ENCODE assay signal across 8 mouse cellular contexts in genomic region chr11:102739278-102739966, GRCm38 (mm10). TPM values are rescaled to one million over a fixed set of nuclear protein-coding genes. Genes with fewer than 3 reads are reported as not detected.
DNase-seq lines count a peak whose midpoint lies in the region; ATAC-seq and TF ChIP-seq lines count a peak whose summit lies in the region.

No protein-coding gene starts in this region.

- 6% methylated on average over 20 of the region's 20 CpGs for WGBS in limb, embryonic 14.5 days
- WGBS in midbrain, postnatal 0 days: 3% methylated on average over 20 of the region's 20 CpGs

- H3K4me2 ChIP-seq in limb, embryonic 14.5 days (replicated peaks; ENCODE audit: low read depth, low read length, severe bottlenecking): peak overlapping the region; percentile 60
- H3K4me2 ChIP-seq in midbrain, postnatal 0 days (ENCODE audit: low read depth, low read length, poor library complexity, severe bottlenecking): peak overlapping the region; percentile 42

- DNase-seq in gastrocnemius, postnatal 10 days: peak; percentile 23
- DNase-seq in gastrocnemius, postnatal 36 days: no peak
- DNase-seq in cerebellum, adult 18-20 months: peak; percentile 85 to 87
- peak; percentile 61 to 87 for DNase-seq in frontal cortex, adult 2 months (ENCODE audit: extremely low spot score in 1 of 2, low spot score in 1 of 2)
- peak; percentile 42 for DNase-seq in kidney, adult 18-20 months
- DNase-seq in limb, embryonic 14.5 days (ENCODE audit: low spot score): peak; percentile 86
- DNase-seq in midbrain, postnatal 0 days (ENCODE audit: low spot score): peak; percentile 95
- peak; percentile 39 to 57 for DNase-seq in thymus, adult 18-20 months

- peak overlapping the region; percentile 32 for H3K4me3 ChIP-seq in limb, embryonic 14.5 days (replicated peaks; ENCODE audit: low read length)
- H3K4me3 ChIP-seq in midbrain, postnatal 0 days (ENCODE audit: low read depth, low read length): peak overlapping the region; percentile 19; the same call in 1 of the 2 replicates

- ATAC-seq in limb, embryonic 14.5 days (ENCODE audit: low FRiP score, low read depth): peak; percentile 65; the same call in 1 of the 2 replicates
- ATAC-seq in midbrain, postnatal 0 days (ENCODE audit: low FRiP score): peak; percentile 87

- H3K4me1 ChIP-seq in limb, embryonic 14.5 days (ENCODE audit: control insufficient read depth, insufficient read depth, low read length): peaks cover 9% of the 10 kb centered on the region
- peaks cover 4% of the 10 kb centered on the region; the same call in 1 of the 2 replicates for H3K4me1 ChIP-seq in midbrain, postnatal 0 days (ENCODE audit: insufficient read depth, low read length)

- peak; percentile 91 for TF ChIP-seq CTCF in midbrain, postnatal 0 days (IDR thresholded peaks at IDR 0.05)

- H3K27me3 ChIP-seq in limb, embryonic 14.5 days (ENCODE audit: control insufficient read depth, insufficient read depth, low read length): 0 out of 2 replicates have a peak, but pooled peaks cover 6% of the 10 kb centered on the region
- no peaks in the 10 kb centered on the region for H3K27me3 ChIP-seq in midbrain, postnatal 0 days (ENCODE audit: insufficient read depth, low read length)

- no peak overlapping the region for H3K27ac ChIP-seq in limb, embryonic 14.5 days (replicated peaks; ENCODE audit: low read depth, low read length)
- peak overlapping the region; percentile 87 for H3K27ac ChIP-seq in midbrain, postnatal 0 days (ENCODE audit: low read depth, low read length)

- no peaks in the 10 kb centered on the region for H3K9me3 ChIP-seq in limb, embryonic 14.5 days (ENCODE audit: control insufficient read depth, low read length)
- no peaks in the 10 kb centered on the region for H3K9me3 ChIP-seq in midbrain, postnatal 0 days (ENCODE audit: low read length)

- peak overlapping the region; percentile 46 for H3K9ac ChIP-seq in limb, embryonic 14.5 days (ENCODE audit: low read depth, low read length, severe bottlenecking)
- peak overlapping the region; percentile 57 for H3K9ac ChIP-seq in midbrain, postnatal 0 days (replicated peaks; ENCODE audit: low read length, poor library complexity, severe bottlenecking)

- intact Hi-C loops in gastrocnemius, postnatal 36 days (cut with DNase I): no loop called here

- TF ChIP-seq POLR2A in limb, embryonic 14.5 days (IDR thresholded peaks at IDR 0.05; ENCODE audit: borderline replicate concordance, extremely low read depth, insufficient read depth, insufficient read length): no peak

- no peaks in the 10 kb centered on the region for H3K36me3 ChIP-seq in limb, embryonic 14.5 days (ENCODE audit: control insufficient read depth, insufficient read depth, low read length)
- H3K36me3 ChIP-seq in midbrain, postnatal 0 days (ENCODE audit: insufficient read depth, low read length): no peaks in the 10 kb centered on the region

RNA-seq across cellular contexts. Expression of gene Adam11, which starts 21.8 kb away (rescaled TPM):
- 1 to 10 TPM; 2.2 to 3.0 TPM for total RNA-seq in gastrocnemius, postnatal 10 days (2021)
- under 1 TPM; 0.32 to 0.79 TPM for total RNA-seq in gastrocnemius, postnatal 36 days (2021)
- polyA plus RNA-seq in frontal cortex, adult 2 months (2012; rRNA removed): 83.8 and 92.2 TPM in 2 replicates
- polyA plus RNA-seq in limb, embryonic 14.5 days (2012; rRNA removed): 21.0 and 23.8 TPM in 2 replicates
- 5.6 and 8.3 TPM in 2 replicates for polyA plus RNA-seq in limb, embryonic 14.5 days (2014; fragmentation: Nextera tagmentation; extraction: Ambion mirVana)
- total RNA-seq in midbrain, postnatal 0 days (2014; rRNA removed): 43.8 and 46.9 TPM in 2 replicates
- 21.5 and 22.3 TPM in 2 replicates for polyA plus RNA-seq in midbrain, postnatal 0 days (2015; fragmentation: Nextera tagmentation; extraction: Ambion mirVana)

RNA-seq across cellular contexts. Expression of gene Ccdc43, which starts 41.8 kb away (rescaled TPM):
- total RNA-seq in gastrocnemius, postnatal 10 days (2021): 10 to 100 TPM; 81.8 to 88.6 TPM
- total RNA-seq in gastrocnemius, postnatal 36 days (2021): 10 to 100 TPM; 67.5 to 70.1 TPM
- polyA plus RNA-seq in frontal cortex, adult 2 months (2012; rRNA removed): 18.3 and 24.0 TPM in 2 replicates
- 18.6 and 23.6 TPM in 2 replicates for polyA plus RNA-seq in limb, embryonic 14.5 days (2012; rRNA removed)
- polyA plus RNA-seq in limb, embryonic 14.5 days (2014; fragmentation: Nextera tagmentation; extraction: Ambion mirVana): 36.6 and 38.1 TPM in 2 replicates
- total RNA-seq in midbrain, postnatal 0 days (2014; rRNA removed): 23.9 and 31.0 TPM in 2 replicates
- 33.8 and 35.1 TPM in 2 replicates for polyA plus RNA-seq in midbrain, postnatal 0 days (2015; fragmentation: Nextera tagmentation; extraction: Ambion mirVana)

Comparison
In these comparisons a context has a peak if more than half of its experiments do, and no peak if none do; other contexts are left out.
1. DNase-seq: peak in gastrocnemius, postnatal 10 days (single experiment), cerebellum, adult 18-20 months (2 of 2), frontal cortex, adult 2 months (2 of 2), kidney, adult 18-20 months (single experiment), limb, embryonic 14.5 days (single experiment), midbrain, postnatal 0 days (single experiment) and thymus, adult 18-20 months (2 of 2); none in gastrocnemius, postnatal 36 days (0 of 2).
2. RNA of gene Adam11, which starts 21.8 kb away (total RNA-seq): 43.8 to 46.9 TPM in midbrain, postnatal 0 days; 2.2 to 3.0 TPM in gastrocnemius, postnatal 10 days and 0.32 to 0.79 TPM in gastrocnemius, postnatal 36 days; every median in the first group is over 10 times any median in the second.